Mouse (Mus musculus): Measurements from ENCODE around the gene Dbnl. TPM values are rescaled to one million over a fixed set of nuclear protein-coding genes. Genes with fewer than 3 reads are reported as not detected.

The Dbnl gene
- polyA plus RNA-seq, 1 experiment = 21.8 TPM

DNA sequence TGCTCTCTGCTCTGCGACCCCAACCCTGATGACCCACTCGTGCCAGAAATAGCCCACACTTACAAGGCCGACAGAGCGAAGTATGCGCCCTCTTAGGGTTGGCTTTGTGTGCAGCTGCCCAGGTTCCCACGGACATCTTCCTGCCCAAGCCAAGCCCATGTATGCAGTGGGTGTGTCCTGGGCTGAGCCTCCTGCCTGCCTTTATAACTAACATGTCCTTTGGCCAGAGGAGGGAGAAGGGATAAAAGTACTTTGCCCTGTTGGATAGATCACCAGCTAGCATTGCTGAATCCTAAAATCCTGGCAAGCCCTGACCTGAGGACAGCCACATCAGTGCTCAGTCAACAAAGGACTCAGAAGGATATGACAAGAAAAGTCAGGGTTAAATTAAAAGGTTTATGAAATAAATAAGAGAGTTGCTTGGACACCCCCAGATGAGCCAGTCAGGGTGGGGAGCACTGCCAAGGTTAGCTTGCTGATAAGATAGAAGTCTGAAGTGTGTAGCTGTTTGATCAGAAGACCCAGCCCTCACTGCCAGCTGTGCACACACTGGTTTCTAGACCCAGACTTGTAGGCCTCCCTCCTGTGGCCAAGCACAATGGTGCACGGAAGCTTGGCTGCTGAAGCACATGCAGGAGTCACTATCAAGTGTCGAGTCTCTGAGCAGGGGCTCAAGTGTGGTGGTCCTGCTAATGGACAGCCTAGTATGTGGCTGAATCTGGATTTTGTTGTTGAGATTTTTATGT is 5.9 kb upstream of the Dbnl start:
- H3K4me3 ChIP-seq (ENCODE audit: insufficient read depth, low read depth, low read length) = no peak overlapping the region
- H3K27ac ChIP-seq (replicated peaks; ENCODE audit: low read depth, low read length) = no peak overlapping the region
- peaks cover 2% of the 10 kb centered on the region; the same call in 1 of the 2 replicates for H3K4me1 ChIP-seq (ENCODE audit: control insufficient read depth, insufficient read depth, insufficient read length, low read length)

DNA sequence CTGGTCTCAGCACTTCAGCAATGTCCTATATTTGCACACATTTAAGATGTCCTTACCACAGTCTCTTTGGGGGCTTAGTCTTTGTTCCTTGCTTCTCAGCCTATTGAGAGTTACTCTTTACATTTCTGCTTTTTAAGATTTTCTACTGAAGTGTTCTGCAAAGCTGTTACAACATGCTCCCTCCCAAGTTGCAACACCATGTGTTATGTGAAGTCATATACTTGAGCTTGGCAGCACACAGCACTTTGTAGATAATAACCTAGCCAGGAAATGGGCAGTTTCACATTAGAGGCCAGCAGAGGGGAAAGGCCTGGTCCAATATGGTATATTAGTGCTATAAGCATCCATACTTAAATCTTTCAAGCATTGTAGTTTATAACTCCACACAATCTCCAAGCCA is 2.6 kb upstream of the Dbnl start:
- no peak overlapping the region for H3K4me3 ChIP-seq (ENCODE audit: insufficient read depth, low read depth, low read length)
- H3K4me1 ChIP-seq (ENCODE audit: control insufficient read depth, insufficient read depth, insufficient read length, low read length) = peaks cover 9% of the 10 kb centered on the region
- H3K27ac ChIP-seq (replicated peaks; ENCODE audit: low read depth, low read length) = no peak overlapping the region

DNA sequence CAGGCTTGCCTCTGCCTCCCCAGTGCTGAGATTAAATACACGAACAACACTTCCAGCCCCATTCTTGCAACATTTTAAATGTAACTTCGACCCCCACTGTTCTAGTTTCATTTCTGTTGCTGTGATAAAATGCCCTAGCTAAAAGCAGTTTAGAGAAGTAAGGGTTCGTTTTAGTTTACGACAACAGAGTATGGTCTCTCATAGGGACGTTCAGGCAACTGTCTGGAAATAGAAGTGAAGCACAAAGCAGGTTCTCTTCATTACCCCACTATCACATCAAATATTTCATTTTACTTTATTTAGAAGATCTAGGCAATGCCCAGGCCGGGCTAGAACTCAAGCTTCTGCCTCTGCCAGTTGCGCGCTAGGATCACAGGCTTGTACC is 625 bp upstream of the Dbnl start:
- Histone ChIP-seq H3K4me3 (ENCODE audit: insufficient read depth, low read depth, low read length) (peak overlapping the region; percentile 85), H3K4me1 (ENCODE audit: control insufficient read depth, insufficient read depth, insufficient read length, low read length) (peaks cover 9% of the 10 kb centered on the region), H3K27ac (replicated peaks; ENCODE audit: low read depth, low read length) (peak overlapping the region; percentile 92)

DNA sequence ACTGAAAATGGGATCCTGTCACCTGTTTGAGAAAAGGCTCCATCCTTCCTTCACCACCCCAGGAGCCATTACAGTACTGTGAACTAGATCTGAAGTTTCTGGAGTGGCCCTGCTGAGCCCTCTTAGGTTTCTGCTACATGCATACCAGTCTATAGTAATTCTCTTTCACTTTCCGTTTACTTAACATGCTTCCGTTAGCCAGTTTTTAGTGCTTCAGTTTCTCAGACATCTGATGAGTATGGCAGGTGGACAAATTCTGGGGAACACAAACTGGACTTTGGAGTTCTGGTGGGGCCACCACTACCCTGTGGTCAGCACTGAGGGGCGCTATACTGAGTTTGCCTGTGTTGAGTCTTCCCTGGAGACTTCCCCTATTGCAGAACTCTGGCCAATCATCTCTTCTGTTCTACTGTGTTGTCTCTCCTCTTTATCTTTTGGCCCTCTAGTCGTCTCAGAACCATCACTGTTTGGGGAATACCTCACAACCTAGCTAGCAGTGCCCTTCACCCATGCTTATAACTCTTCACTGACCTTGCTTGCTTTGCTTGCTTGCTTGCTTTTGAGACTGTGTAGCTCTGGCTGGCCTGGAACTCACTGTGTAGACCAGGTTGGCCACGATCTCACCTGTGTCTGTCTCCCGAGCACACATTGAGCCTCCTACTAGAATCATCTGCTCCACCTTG is 924 bp downstream of the Dbnl start:
- peak overlapping the region; percentile 91 for H3K4me3 ChIP-seq (ENCODE audit: insufficient read depth, low read depth, low read length)
- peak overlapping the region; percentile 88 for H3K27ac ChIP-seq (replicated peaks; ENCODE audit: low read depth, low read length)
- peaks cover 9% of the 10 kb centered on the region for H3K4me1 ChIP-seq (ENCODE audit: control insufficient read depth, insufficient read depth, insufficient read length, low read length)

GRCm38 (mm10) chr11:5789754-5790333 is 1.6 kb downstream of the Dbnl start:
- peak overlapping the region; percentile 91; the same call in 1 of the 2 replicates for H3K4me3 ChIP-seq (ENCODE audit: insufficient read depth, low read depth, low read length)
- 0 out of 2 replicates have a peak overlapping the region, but pooled peaks have one; percentile 17 for H3K27ac ChIP-seq (replicated peaks; ENCODE audit: low read depth, low read length)
- H3K4me1 ChIP-seq (ENCODE audit: control insufficient read depth, insufficient read depth, insufficient read length, low read length) = peaks cover 9% of the 10 kb centered on the region

GRCm38 (mm10) chr11:5790431-5790830 is 2.1 kb downstream of the Dbnl start:
- Histone ChIP-seq H3K4me1 (ENCODE audit: control insufficient read depth, insufficient read depth, insufficient read length, low read length) (peaks cover 9% of the 10 kb centered on the region), H3K4me3 (ENCODE audit: insufficient read depth, low read depth, low read length) (no peak overlapping the region), H3K27ac (replicated peaks; ENCODE audit: low read depth, low read length) (no peak overlapping the region)

DNA sequence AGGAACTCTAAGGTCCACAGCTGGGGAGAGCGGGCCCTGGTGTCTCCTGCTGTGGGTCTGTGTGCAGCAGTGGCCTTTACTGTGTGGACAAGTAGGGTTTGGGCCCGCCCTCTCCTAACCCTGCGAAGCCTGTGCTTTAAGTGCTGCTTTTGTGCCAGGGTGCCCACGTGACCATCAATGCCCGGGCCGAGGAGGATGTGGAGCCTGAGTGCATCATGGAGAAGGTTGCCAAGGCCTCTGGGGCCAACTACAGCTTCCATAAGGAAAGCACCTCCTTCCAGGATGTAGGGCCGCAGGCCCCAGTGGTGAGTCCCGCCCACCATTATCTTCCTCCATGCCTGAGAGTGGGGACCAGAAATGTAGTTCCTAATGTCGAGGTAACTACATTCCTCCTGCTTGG is 7.0 kb downstream of the Dbnl start:
- no peak overlapping the region for H3K27ac ChIP-seq (replicated peaks; ENCODE audit: low read depth, low read length)
- H3K4me1 ChIP-seq (ENCODE audit: control insufficient read depth, insufficient read depth, insufficient read length, low read length) = peaks cover 4% of the 10 kb centered on the region
- no peak overlapping the region for H3K4me3 ChIP-seq (ENCODE audit: insufficient read depth, low read depth, low read length)

DNA sequence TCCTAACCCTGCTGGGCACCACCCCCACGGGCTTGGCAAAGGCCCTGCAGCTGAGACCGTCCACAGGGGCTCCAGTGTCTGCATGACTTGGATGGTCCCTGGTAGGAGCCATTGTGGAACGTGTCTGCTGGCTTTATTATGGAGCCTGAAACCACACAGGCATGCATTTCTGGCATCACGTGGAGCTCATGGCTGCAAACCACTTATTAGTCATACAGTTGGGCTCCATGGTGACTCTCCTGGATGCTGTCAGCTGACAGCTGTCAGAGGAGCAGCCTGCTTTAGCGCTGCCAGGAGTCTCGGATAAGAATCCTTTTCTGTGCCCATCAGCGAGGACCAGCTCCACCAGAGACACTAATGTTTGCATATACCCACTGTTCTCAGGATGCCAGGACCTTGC is 7.4 kb downstream of the Dbnl start:
- Histone ChIP-seq H3K27ac (replicated peaks; ENCODE audit: low read depth, low read length) (no peak overlapping the region), H3K4me1 (ENCODE audit: control insufficient read depth, insufficient read depth, insufficient read length, low read length) (peaks cover 4% of the 10 kb centered on the region), H3K4me3 (ENCODE audit: insufficient read depth, low read depth, low read length) (no peak overlapping the region)

DNA sequence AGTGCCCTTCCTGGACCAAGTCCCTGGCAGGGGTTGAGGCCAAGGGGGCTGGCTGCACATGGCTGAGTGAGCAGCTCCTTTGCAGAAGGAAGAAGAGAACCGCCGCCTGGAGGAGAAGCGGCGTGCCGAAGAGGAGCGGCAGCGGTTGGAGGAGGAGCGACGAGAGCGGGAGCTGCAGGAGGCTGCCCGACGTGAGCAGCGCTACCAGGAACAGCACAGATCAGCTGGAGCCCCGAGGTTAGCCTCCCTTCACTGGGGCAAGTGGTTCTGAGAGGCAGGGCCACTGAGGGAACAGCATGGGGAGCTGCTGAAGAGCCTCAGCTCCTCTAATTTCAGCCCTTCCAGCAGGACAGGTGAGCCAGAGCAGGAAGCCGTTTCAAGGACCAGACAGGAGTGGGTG is 8.7 kb downstream of the Dbnl start:
- H3K4me1 ChIP-seq (ENCODE audit: control insufficient read depth, insufficient read depth, insufficient read length, low read length) = peaks cover 14% of the 10 kb centered on the region
- no peak overlapping the region for H3K4me3 ChIP-seq (ENCODE audit: insufficient read depth, low read depth, low read length)
- no peak overlapping the region for H3K27ac ChIP-seq (replicated peaks; ENCODE audit: low read depth, low read length)

GRCm38 (mm10) chr11:5797371-5797770 is 9.1 kb downstream of the Dbnl start:
- Histone ChIP-seq H3K4me1 (ENCODE audit: control insufficient read depth, insufficient read depth, insufficient read length, low read length) (peaks cover 16% of the 10 kb centered on the region), H3K27ac (replicated peaks; ENCODE audit: low read depth, low read length) (no peak overlapping the region)

GRCm38 (mm10) chr11:5797928-5798327 is 9.6 kb downstream of the Dbnl start:
- no peak overlapping the region for H3K27ac ChIP-seq (replicated peaks; ENCODE audit: low read depth, low read length)
- peaks cover 16% of the 10 kb centered on the region for H3K4me1 ChIP-seq (ENCODE audit: control insufficient read depth, insufficient read depth, insufficient read length, low read length)
- H3K4me3 ChIP-seq (ENCODE audit: insufficient read depth, low read depth, low read length) = no peak overlapping the region

More at GRCm38 (mm10) chr11:5797371-5797770, 9.1 kb downstream of the Dbnl start:
- no peak overlapping the region for H3K4me3 ChIP-seq (ENCODE audit: insufficient read depth, low read depth, low read length)

DNA sequence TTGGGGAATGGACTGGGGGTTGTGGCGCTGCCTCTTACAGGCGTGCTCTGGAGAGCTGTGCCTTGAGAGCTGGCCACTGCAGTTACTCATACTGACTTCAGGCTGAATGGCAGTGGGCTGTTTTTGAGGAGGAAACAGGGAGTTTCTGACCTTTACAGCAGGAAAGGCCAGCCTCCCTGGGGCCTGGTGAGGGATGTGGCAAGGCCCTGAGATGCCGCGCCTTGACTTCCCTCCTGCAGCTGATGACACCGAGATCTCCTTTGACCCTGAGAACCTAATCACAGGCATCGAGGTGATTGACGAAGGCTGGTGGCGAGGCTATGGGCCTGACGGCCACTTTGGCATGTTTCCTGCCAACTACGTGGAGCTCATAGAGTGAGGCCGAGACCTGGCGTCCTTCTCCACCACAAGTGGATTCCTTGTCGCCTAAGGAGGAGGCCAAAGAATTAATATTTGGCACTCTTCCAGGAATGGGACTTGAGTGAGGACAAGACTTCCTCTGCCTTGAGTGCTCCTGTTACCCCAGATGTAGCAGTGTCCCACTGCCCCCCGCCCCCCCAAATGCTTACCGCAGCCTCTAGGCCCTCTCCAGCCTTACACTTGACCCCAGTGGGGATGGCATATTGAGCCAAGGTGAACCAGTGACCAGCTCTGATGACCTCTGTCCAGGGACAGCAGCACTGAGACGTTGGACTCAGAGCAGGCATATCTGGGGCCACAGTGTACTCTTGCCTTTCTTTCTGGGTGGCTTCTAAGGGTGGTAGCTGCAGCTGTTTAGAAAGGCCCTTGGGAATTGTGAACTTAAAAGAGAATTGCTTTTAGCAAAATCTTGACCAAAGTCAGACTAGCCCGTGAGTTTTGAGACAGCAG is 11.6 kb downstream of the Dbnl start:
- Histone ChIP-seq H3K27ac (replicated peaks; ENCODE audit: low read depth, low read length) (no peak overlapping the region), H3K4me1 (ENCODE audit: control insufficient read depth, insufficient read depth, insufficient read length, low read length) (peaks cover 16% of the 10 kb centered on the region), H3K4me3 (ENCODE audit: insufficient read depth, low read depth, low read length) (no peak overlapping the region)

- Histone ChIP-seq H3K4me1 (ENCODE audit: control insufficient read depth, insufficient read depth, insufficient read length, low read length) (peaks cover 16% of the 10 kb centered on the region), H3K27ac (replicated peaks; ENCODE audit: low read depth, low read length) (0 out of 2 replicates have a peak overlapping the region, but pooled peaks have one; percentile 16), H3K4me3 (ENCODE audit: insufficient read depth, low read depth, low read length) (no peak overlapping the region)
Measured at GRCm38 (mm10) chr11:5801511-5801910, 13.2 kb downstream of the Dbnl start.

DNA sequence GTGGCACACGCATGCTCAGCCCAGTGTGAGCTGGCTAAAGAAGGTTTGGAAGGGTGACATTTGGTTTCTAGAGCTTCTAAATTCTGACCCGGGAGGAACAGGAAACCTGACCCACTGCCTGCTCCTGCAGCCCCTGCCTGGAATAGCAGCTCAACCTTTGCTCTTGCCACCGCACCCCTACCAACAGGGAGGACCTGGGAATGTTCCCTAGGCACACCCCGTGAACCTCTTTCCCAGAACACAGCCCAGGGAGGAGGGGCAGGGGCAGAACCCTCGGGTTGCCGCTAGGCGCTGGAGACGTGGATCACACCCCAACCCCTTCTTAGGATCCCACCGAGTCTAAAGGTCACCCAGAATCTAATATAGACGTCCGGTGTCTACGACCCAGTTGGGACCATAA is 13.7 kb downstream of the Dbnl start:
- Histone ChIP-seq H3K4me1 (ENCODE audit: control insufficient read depth, insufficient read depth, insufficient read length, low read length) (peaks cover 16% of the 10 kb centered on the region), H3K4me3 (ENCODE audit: insufficient read depth, low read depth, low read length) (no peak overlapping the region), H3K27ac (replicated peaks; ENCODE audit: low read depth, low read length) (no peak overlapping the region)
